Mouse (Mus musculus) megakaryocyte, embryonic 14.5 days (primary cell): ENCODE measurements around the gene Nfrkb.

Experiments used
- FLI1 ChIP-seq: IDR thresholded peaks from 2 replicates; pipeline ENCODE4 v1.6.1; 2012; ENCODE audit warnings: low read length, inconsistent platforms, mixed read lengths
- GATA1 ChIP-seq: IDR thresholded peaks from 3 replicates; pipeline ENCODE4 v1.6.1; 2012; ENCODE audit warnings: mixed read lengths, low read length, inconsistent platforms, borderline replicate concordance

- TF ChIP-seq GATA1 (no peak), FLI1 (no peak)
Observed at GRCm38 (mm10) chr9:31348458-31348857, 37.5 kb upstream of the Nfrkb start.
